Mouse (Mus musculus): ENCODE results near the gene Stim1.

GRCm38 (mm10) chr7:102393898-102394297, 126.3 kb downstream of the Stim1 start:
- TF ChIP-seq CEBPB (IDR thresholded peaks at IDR 0.05; ENCODE audit: insufficient read depth, poor library complexity, severe bottlenecking) = no peak
- no peak for TF ChIP-seq POLR2A (IDR thresholded peaks at IDR 0.05; ENCODE audit: insufficient read length, low read depth)
- no peak for TF ChIP-seq MAX (IDR thresholded peaks at IDR 0.05; ENCODE audit: low read depth)
- TF ChIP-seq MYOG (IDR thresholded peaks at IDR 0.05; ENCODE audit: control insufficient read depth in 1 of 3, insufficient read depth in 1 of 3, insufficient read length in 2 of 3, low read depth in 2 of 3) = no peak
- TF ChIP-seq TCF12 (IDR thresholded peaks at IDR 0.05; ENCODE audit: insufficient read depth, poor library complexity, severe bottlenecking) = no peak
- no peak for TF ChIP-seq E2F4 (IDR thresholded peaks at IDR 0.05; ENCODE audit: insufficient read depth)
- no peak for TF ChIP-seq POLR2AphosphoS2 (IDR thresholded peaks at IDR 0.05; ENCODE audit: insufficient read length, low read depth)
- no peak for TF ChIP-seq USF1 (IDR thresholded peaks at IDR 0.05; ENCODE audit: low read depth)
- no peak for TF ChIP-seq TCF3 (IDR thresholded peaks at IDR 0.05; ENCODE audit: insufficient read length, low read depth)
- TF ChIP-seq REST (IDR thresholded peaks at IDR 0.05; ENCODE audit: insufficient read depth, insufficient read length) = no peak
- TF ChIP-seq MYOD1 (IDR thresholded peaks at IDR 0.05; ENCODE audit: control insufficient read depth in 1 of 3, insufficient read length in 2 of 3, low read depth in 2 of 3) = no peak
- TF ChIP-seq SRF (IDR thresholded peaks at IDR 0.05; ENCODE audit: control insufficient read depth, insufficient read length, low read depth) = no peak

Data from myocyte (in vitro differentiated cells).